Mouse (Mus musculus) limb, embryonic 10.5 days (tissue): ENCODE results near the gene Mafg. TPM values are rescaled to one million over a fixed set of nuclear protein-coding genes. Genes with fewer than 3 reads are reported as not detected.
A peak's percentile ranks its signal among the peaks of the same experiment; 100 is the strongest.

Source experiments
- DNase-seq: peaks from one replicate; pipeline ENCODE4 v3.0.0-alpha.2; 2017; ENCODE audit warnings: low spot score
- H3K27ac ChIP-seq: fragments of 300-500 bp; sonication (generic); 2 replicates; pipeline ENCODE4 v1.5.1; 2016; ENCODE audit warnings: mild to moderate bottlenecking
- H3K27me3 ChIP-seq: fragments of 300-500 bp; sonication (generic); 2 replicates; pipeline ENCODE4 v1.6.1; 2016; ENCODE audit warnings: low read depth, mild to moderate bottlenecking; ENCODE audit not compliant: poor library complexity, severe bottlenecking
- H3K36me3 ChIP-seq: fragments of 300-500 bp; sonication (generic); 2 replicates; pipeline ENCODE4 v1.6.1; 2016; ENCODE audit warnings: mild to moderate bottlenecking, moderate library complexity
- H3K4me1 ChIP-seq: fragments of 300-500 bp; sonication (generic); 2 replicates; pipeline ENCODE4 v1.6.1; 2016
- H3K4me3 ChIP-seq: fragments of 300-500 bp; sonication (generic); 2 replicates; pipeline ENCODE4 v1.5.1; 2016; ENCODE audit warnings: mild to moderate bottlenecking, moderate library complexity
- H3K9me3 ChIP-seq: fragments of 300-500 bp; sonication (generic); replicated peaks from 2 replicates; pipeline ENCODE4 v1.6.1; 2016; ENCODE audit warnings: mild to moderate bottlenecking
- WGBS: fragments of 180-500 bp; shearing (Covaris S2); methylation state at CpG from one replicate; pipeline ENCODE4 v1.1.7; 2016; 5-methylcytosine and 5-hydroxymethylcytosine counted together
- polyA plus RNA-seq: library from polyadenylated mRNA; unstranded; fragments of >200 nt; fragmentation: Nextera tagmentation; extraction: Ambion mirVana; gene quantifications from 2 replicates; pipeline ENCODE4 v1.2.1, GENCODE M21; 2016

Mafg gene
- polyA plus RNA-seq, 1 experiment from 2014 or later, result 25.9 TPM

DNA sequence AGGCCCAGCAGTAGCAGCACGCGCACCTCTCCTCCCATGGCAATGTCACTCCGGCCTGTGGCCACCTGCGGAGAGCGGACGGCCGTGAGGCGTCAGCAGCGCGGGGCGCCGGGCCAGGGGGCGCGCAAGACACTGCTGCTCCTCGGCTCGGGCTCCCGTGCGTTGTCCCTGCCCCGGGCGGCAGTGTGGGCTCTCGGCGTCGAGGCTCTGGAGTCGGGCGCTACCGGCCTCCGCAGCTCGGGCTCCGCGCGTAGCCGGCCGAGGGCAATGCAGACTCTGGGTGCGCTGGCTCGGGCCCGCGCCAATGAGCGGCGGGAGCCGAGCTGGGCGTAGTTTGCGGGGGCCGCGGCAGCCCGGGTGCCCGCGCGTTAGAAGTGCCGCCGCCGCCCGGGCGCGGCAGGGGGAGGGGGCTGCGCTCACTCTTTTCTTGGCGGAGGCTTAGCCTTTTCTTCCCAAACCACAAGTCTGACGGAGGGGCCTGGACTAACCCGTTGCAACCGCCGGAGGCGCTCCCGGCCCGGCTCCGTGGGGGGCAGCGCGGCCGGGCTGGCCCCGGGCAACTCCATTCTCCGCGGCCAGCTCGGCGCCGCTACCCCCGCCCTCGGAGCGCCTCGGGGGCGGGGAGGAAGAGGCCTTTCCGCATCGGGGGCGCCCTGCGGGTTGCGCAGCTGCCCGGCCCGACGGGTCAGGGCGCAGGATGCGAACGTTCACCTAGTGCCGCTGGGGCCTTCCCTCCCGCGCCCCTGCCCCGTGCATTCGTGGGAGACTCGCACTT, 27.1 kb upstream of the Mafg start:
- DNase-seq, result peak; percentile 79
- peak overlapping the region; percentile 59 for H3K27ac ChIP-seq

DNA sequence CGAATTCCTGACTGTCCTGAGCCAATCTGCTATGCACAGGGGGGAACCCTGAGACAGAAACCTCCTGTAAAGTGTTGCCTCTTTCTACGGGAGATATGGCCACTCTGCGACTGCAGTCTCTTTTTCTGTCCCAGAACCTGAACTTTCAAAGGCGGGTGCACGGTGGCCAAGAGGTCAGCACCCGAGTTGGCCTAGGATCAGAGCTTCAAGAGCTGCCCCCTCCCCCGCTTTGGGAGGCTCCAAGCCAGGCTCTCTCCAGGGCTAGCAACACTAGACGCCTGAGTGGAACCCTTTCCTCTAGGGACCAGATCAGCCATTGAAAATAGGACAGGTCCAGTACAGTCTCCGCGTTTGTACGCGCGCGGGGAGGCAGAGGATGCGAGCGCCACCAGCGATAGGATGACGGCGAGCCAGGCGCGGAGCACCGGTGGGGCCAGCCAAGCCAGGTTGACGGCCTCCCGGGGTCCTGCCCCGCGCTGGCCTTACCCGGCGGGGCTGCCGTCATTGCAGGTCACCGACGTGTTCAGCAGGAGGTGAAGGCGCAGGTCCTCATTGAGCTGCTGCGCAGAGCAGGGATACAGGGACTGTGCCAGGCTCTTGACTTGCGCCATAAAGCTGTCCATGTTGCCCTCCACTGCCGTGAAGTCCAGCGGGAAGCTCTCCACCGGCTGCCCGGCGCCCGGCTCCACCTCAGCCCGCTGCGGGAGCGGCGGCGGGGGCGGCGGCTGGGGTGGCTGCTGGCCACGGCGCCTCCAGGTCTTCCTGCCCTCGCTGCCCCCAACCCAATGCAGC, 26.3 kb upstream of the Mafg start:
- peak; percentile 67 for DNase-seq
- no peaks in the 10 kb centered on the region for H3K36me3 ChIP-seq
- peaks cover 36% of the 10 kb centered on the region for H3K4me1 ChIP-seq
- H3K4me3 ChIP-seq, result peak overlapping the region; percentile 58
- WGBS, result 2% methylated on average over 50 of the region's 50 CpGs
- peak overlapping the region; percentile 59 for H3K27ac ChIP-seq
- peaks cover 89% of the 10 kb centered on the region for H3K27me3 ChIP-seq
- H3K9me3 ChIP-seq, result no peaks in the 10 kb centered on the region

More for the DNA sequence above, 27.1 kb upstream of the Mafg start:
- peaks cover 39% of the 10 kb centered on the region for H3K4me1 ChIP-seq
- H3K4me3 ChIP-seq, result peak overlapping the region; percentile 58
- under 1% methylated on average over 95 of the region's 95 CpGs for WGBS
- H3K9me3 ChIP-seq, result no peaks in the 10 kb centered on the region
- peaks cover 89% of the 10 kb centered on the region for H3K27me3 ChIP-seq
- no peaks in the 10 kb centered on the region for H3K36me3 ChIP-seq

DNA sequence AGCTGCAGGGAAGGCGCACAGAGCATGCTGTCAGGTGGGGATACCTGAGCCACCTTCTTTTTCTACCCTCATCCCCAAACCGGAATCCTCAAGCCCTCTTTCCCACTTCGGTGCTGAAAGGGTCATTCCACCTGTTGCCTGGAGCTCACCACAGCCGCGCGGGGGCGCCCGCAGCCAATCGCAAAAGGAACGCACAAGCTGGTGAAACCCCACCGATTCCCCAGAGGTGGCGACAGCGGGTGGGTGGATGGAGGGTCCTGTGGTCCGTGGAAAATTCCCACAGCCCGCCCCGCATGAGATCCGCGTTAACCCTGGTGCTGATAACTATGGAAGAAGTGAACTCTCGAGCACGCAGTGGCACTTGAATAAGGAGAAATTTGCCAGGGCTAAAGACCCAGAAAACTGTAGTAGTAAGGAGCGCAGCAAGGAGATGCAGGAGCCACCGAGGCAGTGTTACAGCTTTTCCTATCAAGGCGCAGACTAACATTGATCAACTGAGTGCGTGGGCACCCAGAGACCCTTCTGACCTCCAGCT, 25.5 kb upstream of the Mafg start:
- WGBS, result 3% methylated on average over 24 of the region's 24 CpGs

GRCm38 (mm10) chr11:120657301-120657700, 23.9 kb upstream of the Mafg start:
- WGBS, result 92% methylated on average over 4 of the region's 4 CpGs

More for the DNA sequence above, 25.5 kb upstream of the Mafg start:
- DNase-seq, result peak; percentile 86
- peaks cover 82% of the 10 kb centered on the region for H3K27me3 ChIP-seq
- peak overlapping the region; percentile 58 for H3K4me3 ChIP-seq
- H3K27ac ChIP-seq, result no peak overlapping the region
- H3K36me3 ChIP-seq, result no peaks in the 10 kb centered on the region
- no peaks in the 10 kb centered on the region for H3K9me3 ChIP-seq
- H3K4me1 ChIP-seq, result peaks cover 36% of the 10 kb centered on the region

GRCm38 (mm10) chr11:120654741-120655140, 21.3 kb upstream of the Mafg start:
- H3K4me3 ChIP-seq, result no peak overlapping the region
- H3K4me1 ChIP-seq, result peaks cover 17% of the 10 kb centered on the region
- no peak overlapping the region for H3K27ac ChIP-seq
- no peaks in the 10 kb centered on the region for H3K36me3 ChIP-seq
- WGBS, result 82% methylated on average over 3 of the region's 3 CpGs
- DNase-seq, result no peak
- no peaks in the 10 kb centered on the region for H3K9me3 ChIP-seq
- peaks cover 47% of the 10 kb centered on the region for H3K27me3 ChIP-seq

More at GRCm38 (mm10) chr11:120657301-120657700, 23.9 kb upstream of the Mafg start:
- H3K4me3 ChIP-seq, result no peak overlapping the region
- H3K27me3 ChIP-seq, result peaks cover 65% of the 10 kb centered on the region
- no peaks in the 10 kb centered on the region for H3K36me3 ChIP-seq
- DNase-seq, result no peak
- no peaks in the 10 kb centered on the region for H3K9me3 ChIP-seq
- H3K4me1 ChIP-seq, result peaks cover 36% of the 10 kb centered on the region
- no peak overlapping the region for H3K27ac ChIP-seq

DNA sequence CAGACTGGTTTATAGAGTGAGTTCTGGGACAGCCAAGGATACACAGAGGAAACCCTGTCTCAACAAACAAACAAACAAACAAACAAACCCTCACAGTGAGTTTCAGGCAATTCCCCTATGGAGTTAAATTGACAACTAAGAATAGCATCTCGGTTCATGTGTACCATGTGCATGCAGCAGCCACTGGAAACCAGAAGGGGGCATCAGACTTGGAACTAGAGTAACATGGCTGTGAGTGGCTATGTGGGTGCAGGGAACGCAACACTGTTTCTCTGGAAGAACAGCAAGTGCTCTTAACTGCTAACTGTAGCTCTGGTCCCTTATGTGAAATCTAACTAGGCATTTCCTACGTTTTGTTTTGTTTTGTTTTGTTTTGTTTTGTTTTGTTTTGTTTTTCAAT, 18.5 kb upstream of the Mafg start:
- H3K27ac ChIP-seq, result no peak overlapping the region
- peaks cover 12% of the 10 kb centered on the region for H3K4me1 ChIP-seq
- H3K4me3 ChIP-seq, result no peak overlapping the region
- no peaks in the 10 kb centered on the region for H3K36me3 ChIP-seq
- DNase-seq, result no peak
- H3K9me3 ChIP-seq, result no peaks in the 10 kb centered on the region
- 73% methylated on average over 3 of the region's 3 CpGs for WGBS
- peaks cover 33% of the 10 kb centered on the region for H3K27me3 ChIP-seq

GRCm38 (mm10) chr11:120648001-120648476, 14.6 kb upstream of the Mafg start, which contains the start of gene Myadml2:
Myadml2 (minus strand) TSS chr11:120648158.
- 4% methylated on average over 13 of the region's 13 CpGs for WGBS
- peak within 1 kb of the TSS; percentile 43; the same call in 1 of the 2 replicates for H3K27ac ChIP-seq
- peak within 1 kb of the TSS; percentile 29 for H3K4me3 ChIP-seq
- peaks cover 25% of the 10 kb centered on the region for H3K4me1 ChIP-seq
- H3K36me3 ChIP-seq, result no peaks in the 10 kb centered on the region
- H3K9me3 ChIP-seq, result no peaks in the 10 kb centered on the region
- H3K27me3 ChIP-seq, result peaks cover 25% of the 10 kb centered on the region
- DNase-seq, result no peak

DNA sequence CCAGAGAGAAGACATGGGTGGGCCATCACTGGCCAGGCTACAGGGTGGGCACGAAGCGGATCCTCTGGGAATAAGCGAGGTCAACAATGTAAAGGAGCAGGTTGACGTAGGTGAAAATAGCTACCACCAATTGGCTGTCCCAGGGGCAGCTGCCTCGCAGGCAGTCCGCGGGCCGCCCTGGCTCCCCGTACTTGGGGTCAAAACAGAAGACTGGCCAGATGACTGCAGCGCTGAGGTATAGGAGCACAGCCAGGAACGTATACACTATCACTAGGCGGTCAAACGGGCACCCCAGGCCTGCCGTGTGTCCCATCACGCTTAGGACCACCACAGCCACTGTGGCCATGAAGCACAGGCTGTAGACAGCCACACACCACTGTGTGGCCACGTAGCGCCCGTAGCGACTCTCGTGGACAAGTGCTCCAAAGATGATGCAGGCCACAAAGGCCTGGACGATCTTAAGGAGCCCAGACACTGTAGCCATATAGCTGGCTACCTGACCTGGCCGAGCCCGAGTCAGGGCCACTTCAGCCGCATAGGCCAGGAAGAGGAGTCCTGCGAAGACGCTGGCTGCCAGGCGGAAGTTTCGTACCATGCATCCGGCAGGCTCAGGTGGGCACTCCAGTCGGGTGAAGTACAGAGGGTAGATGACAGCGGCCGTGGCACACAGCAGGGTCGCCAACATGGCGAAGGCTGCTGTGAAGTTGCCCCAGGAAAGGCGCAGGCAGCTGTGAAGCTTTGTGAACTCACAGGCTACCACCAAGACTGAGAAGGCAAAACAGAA, 13.8 kb upstream of the Mafg start:
- no peak for DNase-seq
- Histone ChIP-seq H3K27me3 (peaks cover 25% of the 10 kb centered on the region), H3K9me3 (no peaks in the 10 kb centered on the region), H3K27ac (peak overlapping the region; percentile 43; the same call in 1 of the 2 replicates), H3K4me1 (peaks cover 33% of the 10 kb centered on the region), H3K36me3 (no peaks in the 10 kb centered on the region), H3K4me3 (peak overlapping the region; percentile 29)
- 76% methylated on average over 35 of the region's 35 CpGs for WGBS

DNA sequence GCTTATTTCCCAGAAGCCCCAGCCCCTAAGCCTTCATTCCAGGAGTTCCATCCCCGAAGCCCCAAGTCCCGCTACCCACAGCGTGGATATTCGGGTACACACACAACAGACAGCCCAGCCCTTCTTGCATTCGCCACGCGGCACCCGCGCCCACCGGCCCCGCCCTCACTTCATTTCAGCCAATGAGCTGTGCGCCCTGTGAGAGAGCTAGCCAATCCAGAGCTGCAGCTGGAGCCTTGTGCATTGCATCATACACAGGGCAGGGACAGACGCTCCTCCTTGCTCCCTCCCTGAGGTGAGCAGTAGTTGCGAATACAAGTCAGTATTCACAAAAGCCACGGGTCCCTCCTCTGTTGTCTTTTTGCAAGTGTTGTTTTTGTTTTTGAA, 10.2 kb upstream of the Mafg start, which contains the start of gene Pycr1:
Gene Pycr1 (minus strand): TSS at position 169 of the 387 bp plus-strand sequence.
- WGBS, result under 1% methylated on average over 15 of the region's 15 CpGs
- H3K4me3 ChIP-seq, result peak within 1 kb of the TSS; percentile 59
- no peaks in the 10 kb centered on the region for H3K36me3 ChIP-seq
- H3K27me3 ChIP-seq, result peaks cover 18% of the 10 kb centered on the region
- no peaks in the 10 kb centered on the region for H3K9me3 ChIP-seq
- DNase-seq, result peak; percentile 96
- peak within 1 kb of the TSS; percentile 82 for H3K27ac ChIP-seq
- H3K4me1 ChIP-seq, result peaks cover 48% of the 10 kb centered on the region

DNA sequence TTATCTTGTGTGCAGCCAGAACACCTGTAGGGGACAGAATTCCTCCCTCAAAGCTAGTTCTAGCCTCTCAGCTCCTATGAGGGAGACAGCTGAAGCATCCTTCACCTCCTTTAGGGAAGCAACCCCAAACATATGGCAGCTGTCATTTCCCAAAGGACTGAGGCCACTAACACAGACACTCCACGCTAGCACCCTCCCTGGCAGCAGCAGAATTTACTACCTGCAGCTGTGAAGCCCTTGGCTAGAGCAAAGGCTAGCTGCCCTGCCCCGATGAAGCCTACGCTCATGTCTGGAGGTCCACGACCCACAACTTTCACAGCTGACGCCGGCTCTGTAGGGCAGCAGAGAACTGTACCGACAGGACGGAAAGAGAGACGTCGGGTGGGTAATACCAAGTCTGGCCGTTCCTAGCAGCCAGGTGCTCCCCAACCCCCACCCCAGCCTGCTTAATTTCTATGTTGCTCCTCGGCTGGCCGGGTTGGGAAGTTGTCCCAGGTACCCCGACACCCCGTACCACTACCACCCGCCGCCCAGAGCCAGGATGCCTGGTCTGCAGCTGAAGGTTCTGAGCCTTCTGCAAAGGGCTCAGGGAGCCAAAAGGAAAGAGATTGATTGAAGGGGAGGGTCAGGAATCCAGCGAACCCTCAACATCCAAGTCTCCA, 9.7 kb upstream of the Mafg start:
- Histone ChIP-seq H3K4me1 (peaks cover 45% of the 10 kb centered on the region), H3K27me3 (peaks cover 16% of the 10 kb centered on the region), H3K27ac (peak overlapping the region; percentile 82), H3K36me3 (no peaks in the 10 kb centered on the region), H3K4me3 (peak overlapping the region; percentile 59), H3K9me3 (no peaks in the 10 kb centered on the region)
- DNase-seq, result no peak
- WGBS, result under 1% methylated on average over 18 of the region's 18 CpGs

DNA sequence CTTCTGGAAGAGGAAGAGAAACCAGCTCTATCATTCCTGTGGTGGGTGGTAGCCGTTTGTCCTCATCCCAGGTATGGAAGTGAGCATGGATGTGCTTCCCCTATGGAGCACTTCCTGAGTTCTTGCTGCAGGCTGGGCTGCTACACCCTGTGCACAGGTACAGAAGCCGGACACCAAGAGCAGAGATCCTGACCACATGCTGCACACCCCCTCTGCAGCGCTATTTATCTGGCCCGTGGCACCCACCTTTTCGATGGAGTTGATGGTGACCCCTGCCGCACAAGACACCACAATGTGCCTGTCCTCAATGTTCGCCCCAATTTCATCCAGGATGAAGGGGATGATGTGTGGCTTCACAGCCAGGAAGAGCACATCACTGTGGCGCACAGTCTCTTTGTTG, 8.5 kb upstream of the Mafg start:
- Histone ChIP-seq H3K27ac (peak overlapping the region; percentile 46; the same call in 1 of the 2 replicates), H3K36me3 (no peaks in the 10 kb centered on the region), H3K4me1 (peaks cover 36% of the 10 kb centered on the region), H3K9me3 (no peaks in the 10 kb centered on the region), H3K27me3 (peaks cover 4% of the 10 kb centered on the region), H3K4me3 (no peak overlapping the region)
- DNase-seq, result no peak
- WGBS, result 71% methylated on average over 8 of the region's 8 CpGs
